Mouse (Mus musculus) central nervous system, embryonic 11.5 days (tissue): ENCODE measurements around the gene Gm43064. TPM values are rescaled to one million over a fixed set of nuclear protein-coding genes. Genes with fewer than 3 reads are reported as not detected.

ENCODE experiments used
- polyA plus RNA-seq: library from polyadenylated mRNA; depleted of rRNA; stranded (reverse); fragments of >200 nt; gene quantifications from 2 replicates; pipeline ENCODE4 v1.2.3, GENCODE M21; 2012; rRNA removed

The Gm43064 gene
- 0.15 and 0.40 TPM in 2 replicates for polyA plus RNA-seq

DNA sequence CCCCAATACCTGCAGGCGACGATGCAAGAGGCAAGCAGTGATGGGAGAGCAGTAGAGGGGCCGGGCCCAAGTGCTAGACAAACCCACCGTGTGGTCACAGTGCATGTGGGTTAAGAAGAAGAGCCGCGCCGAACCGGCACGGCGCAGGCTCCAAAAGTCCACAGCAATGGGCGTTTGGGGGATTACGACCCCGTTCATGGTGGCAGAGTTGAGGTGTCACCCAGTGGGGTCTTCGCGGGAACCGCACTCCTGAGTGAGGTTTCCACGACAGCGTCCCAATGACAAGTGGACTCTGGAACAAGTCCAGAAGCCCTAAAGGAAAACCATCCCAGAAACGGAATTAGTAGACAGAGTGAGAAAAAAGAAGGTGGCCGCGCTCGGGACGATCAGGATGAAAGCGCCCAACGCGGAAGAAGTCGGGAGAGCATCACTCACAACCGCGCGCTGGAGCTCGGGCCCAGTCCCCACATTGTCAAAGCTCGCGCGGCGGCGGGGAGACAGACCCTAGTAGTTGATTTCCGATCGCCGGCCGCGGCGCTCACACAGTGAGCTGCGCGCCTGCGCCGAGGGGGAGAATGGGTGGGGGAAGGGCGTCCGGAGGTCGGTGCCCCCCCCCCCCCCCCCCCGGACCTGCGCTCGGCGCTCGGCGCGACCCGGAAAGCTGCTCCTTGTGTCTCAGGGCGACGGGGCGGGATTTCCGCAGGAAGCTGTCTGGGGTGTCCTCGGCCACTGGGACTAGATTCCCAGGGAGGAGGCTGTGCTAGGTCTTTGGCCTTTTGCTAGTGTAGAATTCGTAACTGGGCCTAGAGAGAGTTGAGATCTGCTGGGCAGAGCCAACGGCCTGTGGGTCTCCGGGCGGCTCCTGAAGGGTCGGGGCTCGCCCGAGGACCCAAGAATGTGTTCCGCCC, at the start of gene Gm43064, which contains the start of the genes Dclre1b and Ap4b1:
Gm43064 (plus strand) TSS at position 683 of the 908 bp plus-strand sequence.
Dclre1b (minus strand) TSS at position 554 of the 908 bp plus-strand sequence.
Ap4b1 (plus strand) TSS at position 630 of the 908 bp plus-strand sequence.

DNA sequence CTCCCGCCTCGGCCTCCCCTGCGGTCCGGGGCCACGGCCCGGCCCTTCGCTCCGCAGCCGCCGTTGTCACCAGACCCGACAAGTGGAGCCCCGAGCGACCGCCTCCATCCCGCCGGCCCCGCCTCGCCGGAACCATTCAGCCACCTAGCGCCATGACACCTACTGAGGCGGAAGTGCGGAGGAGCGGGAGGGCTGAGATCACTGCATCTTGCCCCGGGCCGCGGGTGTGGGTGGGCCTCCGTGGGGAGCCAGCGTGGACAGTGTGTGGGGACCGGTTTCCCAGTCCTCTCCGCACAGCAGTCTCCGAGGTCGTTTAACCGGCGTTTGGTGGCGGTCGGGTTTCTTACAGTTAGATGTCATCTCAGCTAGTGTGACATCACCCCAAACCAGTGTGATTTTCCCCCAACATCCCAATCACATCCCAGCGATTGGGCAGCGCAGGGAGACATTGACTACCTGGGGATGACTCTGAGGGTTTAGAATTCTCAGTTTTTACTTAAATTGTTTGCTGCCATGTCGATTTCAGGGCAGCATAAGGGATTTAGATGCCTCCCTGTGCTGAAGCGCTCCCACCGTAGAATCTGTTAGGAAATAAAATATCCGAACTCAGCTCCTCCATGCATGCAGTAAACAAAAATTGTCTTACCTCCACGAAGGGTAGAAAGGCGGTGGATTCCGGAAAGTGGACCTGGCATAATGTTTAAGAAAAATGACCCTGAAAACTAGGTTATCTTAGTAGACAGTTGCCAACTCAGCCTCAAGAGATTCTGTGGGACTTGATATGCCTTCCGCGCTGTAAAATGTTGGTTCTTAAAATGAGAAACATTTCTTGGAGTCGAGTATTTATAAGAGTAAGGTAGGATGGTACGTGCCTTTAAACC, 17.9 kb upstream of the Gm43064 start, which contains the start of gene Hipk1:
Hipk1 (minus strand) TSS at position 334 of the 881 bp plus-strand sequence.

GRCm38 (mm10) chr3:103832426-103832825, 23.1 kb downstream of the Gm43064 start, which contains the start of gene Bcl2l15:
TSS of gene Bcl2l15 (plus strand) at chr3:103832601.

DNA sequence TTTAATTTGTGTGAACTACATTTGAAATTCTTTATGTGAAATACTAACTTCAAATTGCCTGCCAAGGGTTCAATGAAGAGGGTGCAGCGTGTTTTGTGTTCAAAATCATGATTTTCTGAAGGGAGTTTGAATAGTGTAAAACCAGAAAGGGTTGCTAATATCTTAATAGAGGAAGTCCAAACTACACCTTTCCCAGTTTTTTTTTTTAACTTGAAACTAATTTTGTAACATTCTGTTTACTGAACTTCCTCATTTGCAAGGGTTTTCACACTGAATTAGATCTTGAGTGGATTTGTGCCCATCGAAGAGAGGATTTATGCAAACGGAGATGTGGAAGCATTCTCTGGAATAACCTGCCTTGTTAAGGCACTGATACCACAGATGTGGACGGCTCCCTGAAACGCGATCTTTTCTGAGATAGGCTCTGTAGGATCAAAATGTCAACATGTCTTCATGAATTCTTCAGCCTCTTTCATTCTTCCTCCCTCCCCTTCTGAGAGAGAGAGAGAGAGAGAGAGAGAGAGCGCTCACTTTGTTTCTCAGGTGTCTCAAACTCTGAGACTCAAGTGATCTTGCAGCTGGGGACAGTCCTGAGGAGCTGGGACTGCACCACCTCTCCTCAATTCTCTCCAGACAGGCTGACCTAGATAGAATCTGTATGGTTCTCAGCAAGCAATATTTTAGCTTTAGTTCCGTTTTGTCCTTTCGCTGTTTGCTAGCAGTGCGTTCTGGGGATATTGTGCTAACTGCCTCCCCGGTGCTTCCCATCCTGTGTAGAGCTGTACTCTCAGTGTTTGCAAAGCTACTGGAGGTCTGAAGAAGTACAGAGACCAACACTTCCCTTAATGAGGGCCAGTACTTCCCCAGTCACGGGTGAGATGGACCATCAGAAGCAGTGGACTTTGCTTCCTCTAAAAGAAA, 49.8 kb downstream of the Gm43064 start, which contains the start of gene Ptpn22:
Ptpn22 (plus strand) TSS at position 915 of the 921 bp plus-strand sequence.

Other genes starting within 250 kb of the Gm43064 start
- gene Syt6, start 234.3 kb upstream of the Gm43064 start, polyA plus RNA-seq: 2.8 and 2.9 TPM in 2 replicates
- 0.04 and 0.14 TPM in 2 replicates for gene Atg4a-ps, start 163.5 kb upstream of the Gm43064 start, polyA plus RNA-seq
- gene Olfml3, start 71.6 kb upstream of the Gm43064 start, polyA plus RNA-seq: 4.8 and 15.5 TPM in 2 replicates
- gene Gm10964, start 70.2 kb upstream of the Gm43064 start, polyA plus RNA-seq: not detected in 2 replicates
- gene Hipk1, start 18.0 kb upstream of the Gm43064 start, polyA plus RNA-seq: 21.7 and 34.2 TPM in 2 replicates
- 9.2 and 12.5 TPM in 2 replicates for gene Dclre1b, start 129 bp upstream of the Gm43064 start, polyA plus RNA-seq
- gene Ap4b1, start 53 bp upstream of the Gm43064 start, polyA plus RNA-seq: 21.2 and 26.4 TPM in 2 replicates
- gene Bcl2l15, start 23.0 kb downstream of the Gm43064 start, polyA plus RNA-seq: 1.3 and 1.6 TPM in 2 replicates
- gene Ptpn22, start 50.2 kb downstream of the Gm43064 start, polyA plus RNA-seq: 0.31 and 0.34 TPM in 2 replicates
- gene Rsbn1, start 104.5 kb downstream of the Gm43064 start, polyA plus RNA-seq: 11.2 and 17.8 TPM in 2 replicates
- 32.5 and 39.4 TPM in 2 replicates for gene Phtf1, start 158.5 kb downstream of the Gm43064 start, polyA plus RNA-seq